Mouse (Mus musculus) common myeloid progenitor, adult 5-6 weeks (primary cell): Measurements from ENCODE around the gene Zfp69. TPM values are rescaled to one million over a fixed set of nuclear protein-coding genes. Genes with fewer than 3 reads are reported as not detected.
A peak's percentile ranks its signal among the peaks of the same experiment; 100 is the strongest.

Source experiments
- ATAC-seq: replicated peaks from 2 replicates; pipeline ENCODE4 v1.8.0; 2016; ENCODE audit warnings: low read depth, mild to moderate bottlenecking, moderate TSS enrichment, inconsistent platforms; ENCODE audit not compliant: poor library complexity, severe bottlenecking
- total RNA-seq: library from RNA; stranded (forward); fragments of 200-1000, 187-1606 nt; gene quantifications from 2 replicates; pipeline ENCODE4 v1.2.3, GENCODE M21; 2017

Zfp69 gene
- total RNA-seq, 1 experiment from 2014 or later, result 1.6 TPM

- ATAC-seq, result peak; percentile 83
Observed at GRCm38 (mm10) chr4:120887381-120888112, 64.0 kb downstream of the Zfp69 start.

GRCm38 (mm10) chr4:120886811-120887210 lies 64.7 kb downstream of the Zfp69 start:
- ATAC-seq, result no peak

GRCm38 (mm10) chr4:120886131-120886530 lies 65.4 kb downstream of the Zfp69 start:
- ATAC-seq, result no peak

DNA sequence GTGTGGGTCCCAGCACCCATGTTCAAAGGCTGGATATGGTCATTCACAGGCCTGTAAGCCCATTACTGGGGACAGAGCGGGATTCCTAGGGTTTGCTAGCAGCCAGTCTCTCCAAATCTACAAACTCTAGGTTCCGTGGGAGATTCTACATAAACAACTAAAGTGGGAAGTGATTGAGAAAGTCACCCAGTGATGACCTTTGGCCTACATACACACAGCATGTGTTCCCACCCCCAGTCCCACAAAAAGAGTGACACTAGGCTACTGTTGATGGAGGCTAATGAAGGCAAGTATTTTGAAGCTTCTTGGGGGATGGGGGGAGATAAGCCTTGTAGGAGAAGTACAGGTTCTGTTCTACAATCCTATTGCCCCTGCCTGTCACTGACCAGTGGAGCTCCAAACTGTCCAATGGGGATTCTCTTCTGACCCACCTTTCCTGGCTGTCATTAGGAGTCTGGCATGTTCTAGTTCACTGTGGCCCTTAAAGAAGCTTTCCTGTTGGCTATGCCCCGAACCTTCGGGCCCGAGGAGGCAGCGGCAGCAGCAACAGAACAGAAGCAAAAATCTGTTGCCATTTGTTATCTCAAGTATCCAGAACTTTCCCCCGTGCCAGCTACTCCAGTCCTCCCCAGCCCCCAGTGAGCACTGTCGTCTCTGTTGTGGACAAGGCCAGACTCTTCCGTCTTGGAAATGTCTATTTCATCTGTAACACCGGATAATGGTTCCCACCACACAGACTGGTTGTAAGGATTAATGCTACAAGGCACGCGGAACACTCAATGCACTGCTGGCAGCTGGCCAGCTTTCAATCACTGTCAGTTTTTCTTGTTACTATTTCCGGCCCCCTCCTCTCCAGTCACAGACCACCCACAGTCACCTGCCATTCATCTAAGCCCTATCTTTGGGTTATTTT lies 66.0 kb downstream of the Zfp69 start:
- no peak for ATAC-seq

DNA sequence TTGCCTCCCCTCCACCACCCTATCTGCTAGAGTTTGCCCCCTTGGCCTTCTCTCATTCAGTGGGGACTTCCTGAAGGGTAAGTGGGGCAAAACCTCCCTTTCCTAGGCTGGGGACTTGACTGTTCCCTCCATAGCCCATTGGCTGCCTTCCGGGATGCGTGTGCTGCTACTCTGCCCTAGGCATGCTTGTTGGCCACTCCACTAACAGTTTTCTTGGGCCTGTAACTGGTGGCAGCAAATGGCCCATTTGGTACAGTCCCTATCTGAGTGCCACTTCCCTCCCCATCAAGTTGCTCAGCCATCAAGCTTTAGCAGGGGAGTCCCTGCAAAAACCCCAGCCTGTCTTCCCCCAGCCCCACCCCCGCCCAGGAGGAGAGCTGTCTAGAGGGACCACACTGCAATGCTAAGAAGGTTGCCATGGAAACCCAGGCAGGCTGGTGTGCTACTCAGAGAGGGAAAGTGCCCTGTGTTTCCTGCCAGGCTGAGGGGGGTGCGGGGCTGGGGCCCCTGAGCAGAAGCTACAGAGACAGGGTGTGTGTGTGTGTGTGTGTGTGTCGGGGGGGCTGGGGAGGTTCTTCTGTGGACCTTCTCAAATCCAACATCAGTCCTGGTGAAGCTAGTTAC lies 69.4 kb downstream of the Zfp69 start:
- ATAC-seq, result peak; percentile 54; the same call in 1 of the 2 replicates

DNA sequence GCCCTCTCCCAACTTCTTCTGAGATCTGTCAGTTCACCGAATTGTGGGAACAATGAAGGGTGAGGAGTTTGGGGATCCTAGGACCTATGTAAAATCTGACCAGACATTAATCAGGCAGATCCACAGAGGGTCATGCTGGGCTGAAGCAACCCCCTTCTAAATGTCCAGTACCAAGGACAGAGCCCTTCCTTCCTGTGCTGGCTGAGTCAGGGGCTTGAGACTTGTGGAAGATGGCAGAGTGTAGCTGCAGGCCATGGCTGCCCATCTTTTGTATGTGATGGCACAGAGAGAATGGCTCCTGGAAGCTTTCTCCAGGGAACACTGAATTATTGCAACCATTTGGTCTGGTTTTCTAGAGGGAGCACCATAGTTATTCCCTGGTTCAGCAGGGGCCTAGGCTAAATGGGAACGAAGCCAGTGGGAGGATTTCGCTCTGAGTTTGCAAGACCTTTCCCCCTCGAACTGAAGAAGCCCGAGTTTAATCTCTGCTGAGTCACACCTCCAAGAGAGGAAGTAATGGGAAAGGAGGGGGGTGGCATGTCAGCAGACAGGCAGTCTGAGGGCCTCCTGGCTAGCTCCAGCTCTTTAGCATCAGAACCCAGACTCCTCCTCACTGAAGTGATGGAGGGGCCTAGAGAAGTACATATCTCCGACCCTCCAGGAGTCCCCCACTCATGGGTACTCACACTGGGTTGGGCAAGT lies 70.6 kb downstream of the Zfp69 start:
- peak; percentile 84 for ATAC-seq

Other genes with a start within 250 kb of the Zfp69 start
- gene Kcnq4, start 203.1 kb downstream of the Zfp69 start, total RNA-seq, result not detected in 2 replicates
- gene Nfyc, start 120.1 kb downstream of the Zfp69 start, total RNA-seq, result 51.2 and 73.2 TPM in 2 replicates
- gene Rims3, start 96.9 kb downstream of the Zfp69 start, total RNA-seq, result 0.05 and 0.19 TPM in 2 replicates
- 24.9 and 27.5 TPM in 2 replicates for gene Exo5, start 26.7 kb downstream of the Zfp69 start, total RNA-seq
- gene Smap2, start 65.5 kb upstream of the Zfp69 start, total RNA-seq, result 63.8 and 81.6 TPM in 2 replicates
- not detected in 2 replicates for gene Col9a2, start 87.7 kb upstream of the Zfp69 start, total RNA-seq
- gene Zmpste24, start 146.5 kb upstream of the Zfp69 start, total RNA-seq, result 53.3 and 60.1 TPM in 2 replicates
- not detected in 2 replicates for gene Tmco2, start 157.5 kb upstream of the Zfp69 start, total RNA-seq